Mouse (Mus musculus): ENCODE results near the gene Fam78b. TPM values are rescaled to one million over a fixed set of nuclear protein-coding genes. Genes with fewer than 3 reads are reported as not detected.

Fam78b gene
- polyA plus RNA-seq, 1 experiment from 2014 or later: 0.72 TPM

DNA sequence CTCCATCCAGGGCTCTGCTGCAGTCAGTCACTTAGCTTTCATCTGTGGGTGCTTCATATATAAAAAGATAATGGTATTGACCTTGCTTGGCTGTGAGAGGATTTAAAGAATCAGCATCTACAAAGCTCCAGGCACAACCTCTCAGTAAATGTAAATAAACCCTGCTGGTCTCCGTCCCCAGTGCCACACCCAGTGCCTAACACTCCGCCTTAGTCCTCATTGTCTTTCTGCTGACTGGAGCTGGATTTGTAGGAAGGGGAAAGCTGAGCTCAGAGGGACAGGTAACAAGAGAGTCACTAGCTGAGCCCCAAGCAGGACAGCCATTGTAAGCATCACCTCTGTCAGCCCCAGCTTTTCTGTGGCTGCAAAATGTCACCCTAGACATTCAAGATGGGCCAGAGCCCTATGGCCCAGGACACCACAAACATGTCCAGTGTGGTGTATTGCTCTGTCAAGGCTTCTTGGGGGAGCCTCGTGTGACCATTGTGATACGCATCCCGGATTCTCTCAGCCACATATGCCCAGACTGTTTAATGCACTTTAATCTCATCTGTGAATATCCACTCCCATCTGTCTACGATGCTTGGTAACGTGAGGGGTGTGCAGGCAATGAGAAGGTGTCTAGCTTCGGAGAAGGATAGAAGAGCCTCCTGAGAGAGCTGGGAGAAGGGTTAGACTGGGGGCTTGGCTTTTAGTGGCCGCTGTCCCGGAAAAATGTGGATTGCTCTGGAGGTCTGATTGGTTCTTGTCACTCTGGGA is 45.1 kb downstream of the Fam78b start:
- no peak overlapping the region for H3K27ac ChIP-seq (ENCODE audit: low read depth, low read length)
- TF ChIP-seq CTCF (IDR thresholded peaks at IDR 0.05; ENCODE audit: low read depth): no peak
- H3K27me3 ChIP-seq (replicated peaks; ENCODE audit: control insufficient read depth, insufficient read depth, low read length): no peaks in the 10 kb centered on the region
- no peaks in the 10 kb centered on the region for H3K4me1 ChIP-seq (replicated peaks; ENCODE audit: control insufficient read depth, insufficient read depth, low read length)
- no peak overlapping the region for H3K9ac ChIP-seq (ENCODE audit: low read depth, low read length)
- H3K9me3 ChIP-seq (ENCODE audit: control insufficient read depth): no peaks in the 10 kb centered on the region
- no peak for ATAC-seq
- WGBS: 50% methylated on average over 10 of the region's 10 CpGs
- no peaks in the 10 kb centered on the region for H3K36me3 ChIP-seq (ENCODE audit: control insufficient read depth, insufficient read depth)
- H3K4me3 ChIP-seq (ENCODE audit: low read depth, low read length): no peak overlapping the region
- H3K4me2 ChIP-seq (replicated peaks; ENCODE audit: low read depth): no peak overlapping the region

DNA sequence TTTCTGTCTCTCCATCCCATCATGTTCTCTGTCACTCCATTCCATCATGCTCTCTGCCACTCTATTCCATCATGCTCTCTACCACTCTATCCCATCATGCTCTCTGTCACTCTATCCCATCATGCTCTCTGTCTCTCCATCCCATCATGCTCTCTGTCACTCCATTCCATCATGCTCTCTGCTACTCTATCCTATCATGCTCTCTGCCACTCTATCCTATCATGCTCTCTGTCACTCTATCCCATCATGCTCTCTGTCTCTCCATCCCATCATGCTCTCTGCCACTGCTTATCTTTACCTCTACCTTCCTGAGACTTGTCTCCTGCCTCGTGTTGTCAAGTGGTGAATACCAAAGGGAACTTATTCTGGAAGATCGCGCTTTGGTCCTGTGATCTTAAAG is 49.6 kb downstream of the Fam78b start:
- no peaks in the 10 kb centered on the region for H3K27me3 ChIP-seq (replicated peaks; ENCODE audit: control insufficient read depth, insufficient read depth, low read length)
- H3K4me3 ChIP-seq (ENCODE audit: low read depth, low read length): no peak overlapping the region
- no peak for TF ChIP-seq CTCF (IDR thresholded peaks at IDR 0.05; ENCODE audit: low read depth)

DNA sequence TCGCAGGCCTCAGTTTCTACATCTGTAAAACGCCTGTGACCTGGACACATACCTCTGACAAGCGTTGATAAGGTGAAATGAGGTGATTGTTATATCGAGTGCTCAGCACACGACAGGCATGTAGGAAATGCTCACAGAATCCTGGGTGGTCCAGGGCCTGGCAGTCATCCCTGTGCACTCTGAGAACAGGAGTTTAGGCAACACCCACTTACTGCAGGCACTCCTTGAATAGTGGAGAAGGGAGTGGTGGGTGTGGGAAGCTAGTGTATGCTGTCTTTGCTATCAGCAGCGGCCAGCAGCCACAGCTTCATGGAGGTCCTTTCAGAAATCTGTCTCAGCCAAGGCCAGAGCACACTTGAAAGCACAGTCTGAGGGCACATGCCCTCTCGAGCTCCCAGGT is 52.8 kb downstream of the Fam78b start:
- Histone ChIP-seq H3K27me3 (replicated peaks; ENCODE audit: control insufficient read depth, insufficient read depth, low read length) (no peaks in the 10 kb centered on the region), H3K4me3 (ENCODE audit: low read depth, low read length) (no peak overlapping the region), H3K9ac (ENCODE audit: low read depth, low read length) (no peak overlapping the region), H3K4me1 (replicated peaks; ENCODE audit: control insufficient read depth, insufficient read depth, low read length) (no peaks in the 10 kb centered on the region), H3K36me3 (ENCODE audit: control insufficient read depth, insufficient read depth) (no peaks in the 10 kb centered on the region), H3K4me2 (replicated peaks; ENCODE audit: low read depth) (no peak overlapping the region), H3K27ac (ENCODE audit: low read depth, low read length) (no peak overlapping the region), H3K9me3 (ENCODE audit: control insufficient read depth) (no peaks in the 10 kb centered on the region)
- no peak for ATAC-seq
- WGBS: 66% methylated on average over 7 of the region's 7 CpGs
- no peak for TF ChIP-seq CTCF (IDR thresholded peaks at IDR 0.05; ENCODE audit: low read depth)

More for the DNA sequence above, 49.6 kb downstream of the Fam78b start:
- no peak overlapping the region for H3K27ac ChIP-seq (ENCODE audit: low read depth, low read length)
- H3K36me3 ChIP-seq (ENCODE audit: control insufficient read depth, insufficient read depth): no peaks in the 10 kb centered on the region
- H3K9me3 ChIP-seq (ENCODE audit: control insufficient read depth): no peaks in the 10 kb centered on the region
- no peaks in the 10 kb centered on the region for H3K4me1 ChIP-seq (replicated peaks; ENCODE audit: control insufficient read depth, insufficient read depth, low read length)
- ATAC-seq: no peak
- no peak overlapping the region for H3K9ac ChIP-seq (ENCODE audit: low read depth, low read length)
- WGBS: 85% methylated on average over 3 of the region's 3 CpGs
- no peak overlapping the region for H3K4me2 ChIP-seq (replicated peaks; ENCODE audit: low read depth)

DNA sequence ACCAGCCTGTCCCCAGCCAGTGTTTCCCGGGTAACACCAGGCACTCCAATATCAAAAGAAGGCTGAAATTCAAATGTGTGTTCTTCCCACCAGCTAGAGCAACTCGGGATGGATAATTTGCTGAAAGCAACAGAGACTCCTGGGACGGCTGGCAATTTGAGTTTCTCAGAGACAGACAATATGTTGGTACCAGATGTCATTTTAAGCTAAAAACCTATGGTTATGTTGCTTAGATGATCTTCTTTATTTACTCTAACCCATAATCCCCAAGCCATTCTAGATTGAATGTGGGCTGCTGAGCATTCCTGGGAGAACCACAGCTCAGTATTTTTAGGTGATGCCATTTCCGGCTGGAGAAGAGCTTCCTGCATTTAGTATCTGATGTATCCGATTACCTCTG is 56.3 kb downstream of the Fam78b start:
- Histone ChIP-seq H3K36me3 (ENCODE audit: control insufficient read depth, insufficient read depth) (no peaks in the 10 kb centered on the region), H3K9me3 (ENCODE audit: control insufficient read depth) (no peaks in the 10 kb centered on the region), H3K4me1 (replicated peaks; ENCODE audit: control insufficient read depth, insufficient read depth, low read length) (no peaks in the 10 kb centered on the region), H3K4me2 (replicated peaks; ENCODE audit: low read depth) (no peak overlapping the region), H3K27ac (ENCODE audit: low read depth, low read length) (no peak overlapping the region), H3K9ac (ENCODE audit: low read depth, low read length) (no peak overlapping the region), H3K27me3 (replicated peaks; ENCODE audit: control insufficient read depth, insufficient read depth, low read length) (no peaks in the 10 kb centered on the region), H3K4me3 (ENCODE audit: low read depth, low read length) (no peak overlapping the region)
- TF ChIP-seq CTCF (IDR thresholded peaks at IDR 0.05; ENCODE audit: low read depth): no peak
- ATAC-seq: no peak
- WGBS: 67% methylated on average over 5 of the region's 5 CpGs

DNA sequence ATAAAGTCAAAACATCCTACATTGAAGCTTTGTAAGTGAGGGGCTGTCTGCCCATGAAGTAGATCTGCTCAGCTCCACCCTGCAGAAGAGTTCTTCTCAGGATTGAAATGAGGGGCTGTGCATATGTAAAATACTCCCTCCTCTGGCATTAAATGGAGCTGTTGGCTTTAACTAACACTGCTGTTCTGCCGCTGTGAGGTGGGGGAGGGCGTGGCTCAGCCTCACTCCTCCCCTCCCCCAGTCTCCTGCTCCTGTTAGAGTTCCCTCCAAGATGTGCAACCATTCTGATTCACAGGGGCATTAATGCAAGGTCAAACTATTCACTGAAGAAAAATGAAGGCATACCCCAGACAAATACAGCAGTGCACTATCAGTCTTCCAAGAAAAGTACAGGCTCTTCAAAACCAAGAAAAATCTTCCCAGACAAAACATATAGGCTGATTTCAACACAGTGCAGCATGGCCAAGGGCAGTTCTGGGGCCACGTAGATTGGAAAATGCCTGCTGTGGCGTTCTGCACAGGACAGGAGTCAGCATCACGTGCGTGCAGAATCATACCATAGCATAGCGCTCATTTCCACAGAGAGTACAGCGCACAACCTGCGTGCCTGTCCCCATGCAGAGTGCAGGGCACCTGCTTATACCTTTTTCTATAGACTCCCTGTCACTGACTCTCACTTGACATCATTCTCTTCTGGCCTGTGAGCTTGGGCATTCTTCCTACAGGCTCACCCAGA is 58.5 kb downstream of the Fam78b start:
- no peak for ATAC-seq
- no peaks in the 10 kb centered on the region for H3K4me1 ChIP-seq (replicated peaks; ENCODE audit: control insufficient read depth, insufficient read depth, low read length)
- H3K27me3 ChIP-seq (replicated peaks; ENCODE audit: control insufficient read depth, insufficient read depth, low read length): no peaks in the 10 kb centered on the region
- H3K4me2 ChIP-seq (replicated peaks; ENCODE audit: low read depth): no peak overlapping the region
- no peak overlapping the region for H3K9ac ChIP-seq (ENCODE audit: low read depth, low read length)
- no peaks in the 10 kb centered on the region for H3K9me3 ChIP-seq (ENCODE audit: control insufficient read depth)
- no peak for TF ChIP-seq CTCF (IDR thresholded peaks at IDR 0.05; ENCODE audit: low read depth)
- WGBS: 63% methylated on average over 9 of the region's 9 CpGs
- no peak overlapping the region for H3K4me3 ChIP-seq (ENCODE audit: low read depth, low read length)
- H3K27ac ChIP-seq (ENCODE audit: low read depth, low read length): no peak overlapping the region
- no peaks in the 10 kb centered on the region for H3K36me3 ChIP-seq (ENCODE audit: control insufficient read depth, insufficient read depth)

DNA sequence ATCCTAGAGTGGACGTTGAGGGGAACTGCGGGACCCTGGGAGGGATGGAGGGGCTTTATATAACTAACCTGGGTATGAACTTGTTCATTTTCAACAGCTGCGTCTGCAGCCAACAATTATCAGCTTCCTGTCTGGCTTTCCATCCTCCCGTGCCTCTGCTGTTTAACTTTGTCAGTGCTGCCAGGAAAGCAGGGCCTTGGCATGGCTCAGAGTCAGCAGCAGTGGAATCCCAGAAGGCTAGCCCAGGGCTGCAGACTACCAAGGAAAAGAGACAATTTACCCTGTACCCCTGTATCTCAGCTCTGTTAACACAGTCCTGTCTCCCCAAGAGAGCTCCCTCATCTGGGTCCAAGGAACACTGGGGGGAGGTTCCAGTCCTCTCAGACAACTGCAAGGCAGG is 62.8 kb downstream of the Fam78b start:
- H3K27me3 ChIP-seq (replicated peaks; ENCODE audit: control insufficient read depth, insufficient read depth, low read length): no peaks in the 10 kb centered on the region
- no peaks in the 10 kb centered on the region for H3K4me1 ChIP-seq (replicated peaks; ENCODE audit: control insufficient read depth, insufficient read depth, low read length)
- H3K27ac ChIP-seq (ENCODE audit: low read depth, low read length): no peak overlapping the region
- WGBS: 57% methylated on average over 4 of the region's 4 CpGs
- H3K4me2 ChIP-seq (replicated peaks; ENCODE audit: low read depth): no peak overlapping the region
- H3K9ac ChIP-seq (ENCODE audit: low read depth, low read length): no peak overlapping the region
- no peak for TF ChIP-seq CTCF (IDR thresholded peaks at IDR 0.05; ENCODE audit: low read depth)
- H3K4me3 ChIP-seq (ENCODE audit: low read depth, low read length): no peak overlapping the region
- H3K36me3 ChIP-seq (ENCODE audit: control insufficient read depth, insufficient read depth): no peaks in the 10 kb centered on the region
- no peaks in the 10 kb centered on the region for H3K9me3 ChIP-seq (ENCODE audit: control insufficient read depth)
- ATAC-seq: no peak

All from intestine, postnatal 0 days (tissue).